In the genomic region with DNA sequence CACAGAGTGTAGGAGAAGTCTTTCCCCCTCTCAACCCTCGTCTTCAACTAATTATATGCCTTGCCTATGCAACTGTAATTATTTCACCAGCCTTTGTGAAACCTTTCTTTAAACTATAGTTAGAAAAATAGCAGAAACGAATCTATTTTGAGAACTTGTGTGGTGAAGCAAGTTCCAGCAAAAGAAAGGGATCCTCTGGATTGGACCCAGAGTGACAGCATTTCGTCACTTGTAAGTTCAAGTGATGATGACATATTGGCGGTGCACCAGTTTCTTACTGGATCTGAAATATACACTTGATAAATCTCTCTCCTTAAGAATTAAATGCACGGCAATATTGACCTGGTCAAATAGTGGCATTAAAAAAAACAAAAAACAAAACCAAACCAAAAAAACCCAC, we compare ENCODE assay signal across 25 mouse cellular contexts.
A peak's percentile ranks its signal among the peaks of the same experiment; 100 is the strongest.
DNase-seq lines count a peak whose midpoint lies in the region; ATAC-seq and TF ChIP-seq lines count a peak whose summit lies in the region.
"Had no signal": no experiment of that assay in that cellular context is flagged by ENCODE, and none has a peak within 500 bp of the region (broad histone marks: within the 10 kb centered on the region; RNA-seq: fewer than 3 reads in every experiment).

No protein-coding gene starts in this region.

- TF ChIP-seq POLR2A in lung, adult 2 months (IDR thresholded peaks at IDR 0.05; ENCODE audit: borderline replicate concordance, extremely low read depth, low read depth, low read length): no peak

- 68% methylated on average over 5 of the region's 5 CpGs for WGBS in lung, adult 2 months
- 90% methylated on average over 5 of the region's 5 CpGs for WGBS in forebrain, embryonic 10.5 days

- no peaks in the 10 kb centered on the region; the same call in 1 of the 2 replicates for H3K4me1 ChIP-seq in lung, adult 2 months (ENCODE audit: control insufficient read depth, insufficient read depth, low read length)
- H3K4me1 ChIP-seq in forebrain, embryonic 10.5 days: no peaks in the 10 kb centered on the region
- H3K4me1 ChIP-seq: embryonic facial prominence, embryonic 15.5 days; hindbrain, embryonic 12.5 days; kidney, embryonic 15.5 days; liver, embryonic 13.5 days; lung, embryonic 15.5 days had no signal

- no peaks in the 10 kb centered on the region for H3K36me3 ChIP-seq in forebrain, embryonic 10.5 days (replicated peaks)
- H3K36me3 ChIP-seq: embryonic facial prominence, embryonic 15.5 days; heart, embryonic 13.5 days; hindbrain, embryonic 12.5 days; kidney, embryonic 15.5 days; liver, embryonic 13.5 days; lung, embryonic 15.5 days had no signal

- no peaks in the 10 kb centered on the region for H3K9me3 ChIP-seq in forebrain, embryonic 10.5 days
- H3K9me3 ChIP-seq: embryonic facial prominence, embryonic 15.5 days; heart, embryonic 13.5 days; hindbrain, embryonic 12.5 days; kidney, embryonic 15.5 days; liver, embryonic 13.5 days; lung, embryonic 15.5 days had no signal

- peak; percentile 89 for ATAC-seq in granulocyte monocyte progenitor cell, adult 5-6 weeks (replicated peaks; ENCODE audit: poor library complexity, severe bottlenecking)
- ATAC-seq: CD4-positive, CD25-positive, alpha-beta regulatory T cell, adult 4 months; forebrain, embryonic 16.5 days; midbrain, embryonic 16.5 days; Patski had no signal

- no peak overlapping the region for H3K27ac ChIP-seq in forebrain, embryonic 10.5 days
- H3K27ac ChIP-seq: embryonic facial prominence, embryonic 15.5 days; heart, embryonic 13.5 days; hindbrain, embryonic 12.5 days; kidney, embryonic 15.5 days; left cerebral cortex, adult 2 months; liver, embryonic 13.5 days; lung, embryonic 15.5 days had no signal

- peak; percentile 25 for DNase-seq in adrenal gland, postnatal 14 days
- no peak for DNase-seq in adrenal gland, adult 2 months
- DNase-seq in lung, postnatal 10 days: peak; percentile 23
- DNase-seq in lung, adult 2 months: no peak
- peak; percentile 47 for DNase-seq in telencephalon, adult 2 months (ENCODE audit: low read depth, low spot score)
- no peak for DNase-seq in heart, postnatal 4 days
- DNase-seq in forebrain, embryonic 10.5 days (ENCODE audit: extremely low spot score, low spot score): no peak
- DNase-seq: adrenal gland, adult 8-10 months; cerebellum, adult 9-10 months; heart, adult 18-20 months; heart, postnatal 14 days; kidney, adult 11 months; kidney, postnatal 4 days; liver, embryonic 13.5 days had no signal

- TF ChIP-seq CTCF in lung, adult 2 months (IDR thresholded peaks at IDR 0.05; ENCODE audit: insufficient read depth, low read length): no peak

- H3K4me3 ChIP-seq in lung, adult 2 months (replicated peaks; ENCODE audit: extremely low read depth, low read depth, low read length): no peak overlapping the region
- no peak overlapping the region for H3K4me3 ChIP-seq in forebrain, embryonic 10.5 days
- H3K4me3 ChIP-seq: embryonic facial prominence, embryonic 15.5 days; heart, embryonic 13.5 days; hindbrain, embryonic 12.5 days; kidney, embryonic 15.5 days; left cerebral cortex, adult 2 months; liver, embryonic 13.5 days; lung, embryonic 15.5 days had no signal

- H3K27me3 ChIP-seq in forebrain, embryonic 10.5 days (ENCODE audit: poor library complexity, severe bottlenecking): no peaks in the 10 kb centered on the region
- H3K27me3 ChIP-seq: embryonic facial prominence, embryonic 15.5 days; heart, embryonic 13.5 days; hindbrain, embryonic 12.5 days; kidney, embryonic 15.5 days; liver, embryonic 13.5 days; lung, embryonic 15.5 days; Patski had no signal

Comparison
In these comparisons a context has a peak if more than half of its experiments do, and no peak if none do; other contexts are left out.
1. DNase-seq: peak in adrenal gland, postnatal 14 days (single experiment), lung, postnatal 10 days (single experiment) and telencephalon, adult 2 months (single experiment); none in adrenal gland, adult 2 months (single experiment), lung, adult 2 months (single experiment), heart, postnatal 4 days (single experiment) and forebrain, embryonic 10.5 days (single experiment).